Mouse (Mus musculus): Measurements from ENCODE around the gene Kcnk13. TPM values are rescaled to one million over a fixed set of nuclear protein-coding genes. Genes with fewer than 3 reads are reported as not detected.

The Kcnk13 gene
- total and polyA plus RNA-seq, 3 experiments: 0.13 TPM; not detected in 2

DNA sequence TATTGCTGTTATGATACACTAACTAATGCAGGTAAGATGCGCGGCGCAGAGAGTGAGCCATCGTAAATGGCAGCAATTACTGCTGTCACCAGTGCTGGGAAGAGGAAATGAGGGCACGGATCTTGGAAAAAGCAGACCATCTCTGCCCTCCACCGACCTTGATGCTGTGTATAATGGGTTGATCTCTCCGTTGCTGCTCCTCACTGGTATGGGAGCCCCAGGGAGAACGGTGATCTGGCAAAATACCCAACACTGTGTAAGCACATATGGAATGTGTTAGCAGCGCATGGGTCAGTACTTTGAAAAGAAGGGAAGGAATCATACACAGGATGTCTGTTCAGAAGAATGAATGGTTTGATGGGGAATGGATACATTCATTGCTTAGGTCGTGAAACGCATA is 128.7 kb downstream of the Kcnk13 start:
- no peaks in the 10 kb centered on the region for H3K36me3 ChIP-seq (replicated peaks in 1 of 2; ENCODE audit: control insufficient read depth in 1 of 2, insufficient read depth in 1 of 2, low read length in 1 of 2)
- dilution Hi-C loops (cut with MboI; ENCODE audit: extremely low pct_ligation_motif_present, extremely low pct_unique_long_range_greater_than_20kb, low sequenced_read_pairs) (no loop called here), in situ Hi-C loops (cut with MboI; ENCODE audit: low pct_ligation_motif_present, low pct_unique_long_range_greater_than_20kb, low sequenced_read_pairs) (no loop called here)
- no peak overlapping the region for H3K27ac ChIP-seq (ENCODE audit: insufficient read depth, low read depth)
- H3K79me2 ChIP-seq (replicated peaks; ENCODE audit: control insufficient read depth, extremely low read depth, insufficient read depth, poor library complexity, severe bottlenecking): no peaks in the 10 kb centered on the region
- H3K9me3 ChIP-seq (replicated peaks; ENCODE audit: low read length): no peaks in the 10 kb centered on the region
- H3K27me3 ChIP-seq (replicated peaks): no peaks in the 10 kb centered on the region
- H3K4me3 ChIP-seq (replicated peaks in 1 of 3; ENCODE audit: low read depth in 2 of 3, low read length in 2 of 3, poor library complexity in 1 of 3): no peak overlapping the region
- no peak for TF ChIP-seq USF1 (IDR thresholded peaks at IDR 0.05; ENCODE audit: low read depth, low read length)
- no peak for TF ChIP-seq UBTF (IDR thresholded peaks at IDR 0.05; ENCODE audit: low read depth, low read length)
- TF ChIP-seq HCFC1 (IDR thresholded peaks at IDR 0.05; ENCODE audit: low read depth, low read length): no peak
- no peak overlapping the region for H3K4me2 ChIP-seq (ENCODE audit: insufficient read depth, low read depth, poor library complexity, severe bottlenecking)
- no peak for DNase-seq (ENCODE audit: extremely low read depth)
- H3K9ac ChIP-seq (ENCODE audit: insufficient read depth, low read depth): no peak overlapping the region
- H3K4me1 ChIP-seq (ENCODE audit: control insufficient read depth in 1 of 2, insufficient read depth in 2 of 2): peaks cover 20 to 32% of the 10 kb centered on the region in 2 experiments

DNA sequence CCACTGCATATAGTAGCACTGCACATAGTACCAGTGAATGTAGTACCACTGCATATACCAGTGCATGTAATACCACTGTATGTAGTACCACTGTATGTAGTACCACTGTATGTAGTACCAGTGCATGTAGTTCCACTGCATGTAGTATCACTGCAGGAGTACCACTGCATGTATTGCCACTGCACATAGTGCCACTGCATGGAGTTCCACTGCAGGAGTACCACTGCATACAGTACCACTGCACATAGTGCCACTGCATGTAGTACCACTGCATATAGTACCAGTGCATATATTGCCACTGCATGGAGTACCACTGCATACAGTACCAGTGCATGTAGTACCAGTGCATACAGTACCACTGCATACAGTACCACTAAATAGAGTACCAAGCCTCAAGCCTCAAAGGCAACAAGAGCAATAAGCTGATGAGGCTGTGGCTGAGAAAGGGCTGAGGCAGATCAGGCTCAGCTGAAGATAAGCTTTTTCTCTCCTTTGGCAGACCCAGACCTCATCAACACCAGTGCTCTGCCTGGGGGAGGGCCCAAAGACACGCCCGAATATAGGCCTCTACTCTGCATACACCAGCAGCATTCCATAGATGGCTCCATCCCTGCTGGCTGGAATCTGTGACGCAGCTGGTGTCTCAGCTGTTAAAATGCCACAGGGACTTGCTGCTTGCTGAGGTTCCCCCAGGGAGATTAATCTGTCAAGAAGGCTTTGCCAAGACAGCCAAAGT is 135.8 kb downstream of the Kcnk13 start:
- DNase-seq (ENCODE audit: extremely low read depth): no peak
- TF ChIP-seq CTCF (conservative IDR thresholded peaks at IDR 0.05 in 1 of 2, IDR thresholded peaks at IDR 0.05 in 1 of 2; ENCODE audit: low read depth in 2 of 2, low read length in 2 of 2) (no peak), ZKSCAN1 (IDR thresholded peaks at IDR 0.05; ENCODE audit: borderline replicate concordance, low read depth, low read length) (no peak), GABPA (IDR thresholded peaks at IDR 0.05; ENCODE audit: insufficient replicate concordance, low read depth, low read length) (no peak), CHD2 (IDR thresholded peaks at IDR 0.05; ENCODE audit: low read length) (no peak)
- Histone ChIP-seq H3K4me2 (ENCODE audit: insufficient read depth, low read depth, poor library complexity, severe bottlenecking) (no peak overlapping the region), H3K4me3 (replicated peaks in 1 of 3; ENCODE audit: low read depth in 2 of 3, low read length in 2 of 3, poor library complexity in 1 of 3) (no peak overlapping the region), H3K36me3 (replicated peaks in 1 of 2; ENCODE audit: control insufficient read depth in 1 of 2, insufficient read depth in 1 of 2, low read length in 1 of 2) (no peaks in the 10 kb centered on the region), H3K9ac (ENCODE audit: insufficient read depth, low read depth) (no peak overlapping the region), H3K79me2 (replicated peaks; ENCODE audit: control insufficient read depth, extremely low read depth, insufficient read depth, poor library complexity, severe bottlenecking) (no peaks in the 10 kb centered on the region), H3K27me3 (replicated peaks) (no peaks in the 10 kb centered on the region), H3K4me1 (ENCODE audit: control insufficient read depth in 1 of 2, insufficient read depth in 2 of 2) (peaks cover 13 to 23% of the 10 kb centered on the region in 2 experiments), H3K27ac (ENCODE audit: insufficient read depth, low read depth) (no peak overlapping the region), H3K9me3 (replicated peaks; ENCODE audit: low read length) (no peaks in the 10 kb centered on the region)
- in situ Hi-C loops (cut with MboI; ENCODE audit: low pct_ligation_motif_present, low pct_unique_long_range_greater_than_20kb, low sequenced_read_pairs): loop anchor here (5.0 to 25.0 kb wide), 3 partner anchors 128 to 1013 kb away; no protein-coding TSS in a partner anchor
- dilution Hi-C loops (cut with MboI; ENCODE audit: extremely low pct_ligation_motif_present, extremely low pct_unique_long_range_greater_than_20kb, low sequenced_read_pairs): no loop called here

DNA sequence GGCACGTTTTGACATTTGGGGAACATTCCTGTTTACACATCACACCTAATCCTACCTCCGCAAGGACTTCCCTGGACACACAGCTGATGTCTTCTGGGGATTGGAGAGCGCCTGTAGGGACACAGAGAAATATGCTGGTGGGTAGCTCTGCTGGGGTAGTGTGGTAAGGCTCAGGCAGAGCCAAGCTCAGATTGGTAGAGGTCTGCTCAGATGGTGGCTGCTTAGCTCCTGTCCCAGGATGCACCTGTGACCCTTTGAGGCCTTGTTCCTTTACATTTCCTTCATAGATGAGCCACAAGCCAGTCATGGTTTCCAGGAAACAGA is 136.4 kb downstream of the Kcnk13 start:
- no peak for TF ChIP-seq ELF1 (IDR thresholded peaks at IDR 0.05; ENCODE audit: low read depth, low read length)
- no peak for TF ChIP-seq ZC3H11A (IDR thresholded peaks at IDR 0.05; ENCODE audit: low read depth, low read length)
- no peak for TF ChIP-seq CHD2 (IDR thresholded peaks at IDR 0.05; ENCODE audit: low read length)
- TF ChIP-seq MAFK (IDR thresholded peaks at IDR 0.05; ENCODE audit: insufficient replicate concordance, low read length): no peak
- TF ChIP-seq GABPA (IDR thresholded peaks at IDR 0.05; ENCODE audit: insufficient replicate concordance, low read depth, low read length): no peak
- TF ChIP-seq RAD21 (IDR thresholded peaks at IDR 0.05; ENCODE audit: low read depth, low read length): no peak
- no peak for TF ChIP-seq CTCF (conservative IDR thresholded peaks at IDR 0.05 in 1 of 2, IDR thresholded peaks at IDR 0.05 in 1 of 2; ENCODE audit: low read depth in 2 of 2, low read length in 2 of 2)
- H3K27me3 ChIP-seq (replicated peaks): no peaks in the 10 kb centered on the region
- no peak overlapping the region for H3K4me3 ChIP-seq (replicated peaks in 1 of 3; ENCODE audit: low read depth in 2 of 3, low read length in 2 of 3, poor library complexity in 1 of 3)
- peaks cover 13 to 23% of the 10 kb centered on the region in 2 experiments for H3K4me1 ChIP-seq (ENCODE audit: control insufficient read depth in 1 of 2, insufficient read depth in 2 of 2)
- H3K27ac ChIP-seq (ENCODE audit: insufficient read depth, low read depth): no peak overlapping the region
- dilution Hi-C loops (cut with MboI; ENCODE audit: extremely low pct_ligation_motif_present, extremely low pct_unique_long_range_greater_than_20kb, low sequenced_read_pairs) (no loop called here), in situ Hi-C loops (cut with MboI; ENCODE audit: low pct_ligation_motif_present, low pct_unique_long_range_greater_than_20kb, low sequenced_read_pairs) (loop anchor here (5.0 to 25.0 kb wide), 3 partner anchors 128 to 1013 kb away; no protein-coding TSS in a partner anchor)
- no peaks in the 10 kb centered on the region for H3K9me3 ChIP-seq (replicated peaks; ENCODE audit: low read length)
- H3K4me2 ChIP-seq (ENCODE audit: insufficient read depth, low read depth, poor library complexity, severe bottlenecking): no peak overlapping the region
- H3K79me2 ChIP-seq (replicated peaks; ENCODE audit: control insufficient read depth, extremely low read depth, insufficient read depth, poor library complexity, severe bottlenecking): no peaks in the 10 kb centered on the region
- H3K36me3 ChIP-seq (replicated peaks in 1 of 2; ENCODE audit: control insufficient read depth in 1 of 2, insufficient read depth in 1 of 2, low read length in 1 of 2): no peaks in the 10 kb centered on the region
- no peak for DNase-seq (ENCODE audit: extremely low read depth)
- H3K9ac ChIP-seq (ENCODE audit: insufficient read depth, low read depth): no peak overlapping the region

All from CH12.LX (cell line).